Mouse (Mus musculus) spleen, adult 2 months (tissue): ENCODE measurements at regions not wholly inside any gene's neighbourhood (a gene's known extent, or its start where the extent isn't known, plus 50 kb on each side); places are given as distances from the start of the nearest gene placed in this dataset.

Experiments
- CTCF ChIP-seq: fragments of 200-500 bp; IDR thresholded peaks from 2 replicates; pipeline ENCODE4 v1.5.1; 2011; ENCODE audit warnings: mild to moderate bottlenecking, inconsistent platforms; ENCODE audit not compliant: insufficient read depth, insufficient read length, insufficient replicate concordance; ENCODE audit errors: extremely low read depth
- POLR2A ChIP-seq: fragments of 200-500 bp; IDR thresholded peaks from 2 replicates; pipeline ENCODE4 v1.6.1; 2011; ENCODE audit warnings: low read depth, low read length, inconsistent platforms

DNA sequence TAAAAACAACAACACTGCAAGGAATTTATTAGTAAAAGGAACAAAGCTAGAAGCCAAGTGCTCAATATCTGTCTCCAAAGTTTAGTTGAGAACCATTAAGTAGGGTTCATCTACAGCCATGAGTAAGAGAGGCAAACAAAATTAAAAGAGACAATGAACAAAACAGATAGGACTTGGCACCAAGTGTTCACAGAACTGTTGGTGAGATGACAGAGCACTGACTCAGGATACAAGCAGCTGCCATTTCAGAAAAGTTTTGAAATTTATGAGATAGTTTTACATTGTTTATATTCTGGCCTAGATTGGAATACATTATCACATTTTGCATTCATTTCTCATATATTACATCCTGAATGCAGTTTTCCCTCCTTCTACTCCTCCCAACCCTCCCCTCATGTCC, 60.4 kb upstream of the Mbnl1 start:
- TF ChIP-seq POLR2A (no peak), CTCF (no peak)
